Mouse (Mus musculus) forebrain, embryonic 10.5 days (tissue): ENCODE measurements around the gene Gm13287. TPM values are rescaled to one million over a fixed set of nuclear protein-coding genes. Genes with fewer than 3 reads are reported as not detected.
"Not testable (repeated sequence)": the region's sequence is repeated elsewhere in the genome, so short reads cannot be mapped to it uniquely, and the experiment has no call there.

Source experiments
- DNase-seq: peaks from one replicate; pipeline ENCODE4 v3.0.0-alpha.2; 2017; ENCODE audit warnings: low spot score; ENCODE audit errors: extremely low spot score
- H3K27ac ChIP-seq: fragments of 300-500 bp; sonication (generic); 2 replicates; pipeline ENCODE4 v1.5.1; 2016; ENCODE audit warnings: mild to moderate bottlenecking
- H3K27me3 ChIP-seq: fragments of 300-500 bp; sonication (generic); 2 replicates; pipeline ENCODE4 v1.6.1; 2016; ENCODE audit warnings: mild to moderate bottlenecking; ENCODE audit not compliant: poor library complexity, severe bottlenecking
- H3K36me3 ChIP-seq: fragments of 300-500 bp; sonication (generic); replicated peaks from 2 replicates; pipeline ENCODE4 v1.6.1; 2016; ENCODE audit warnings: mild to moderate bottlenecking, moderate library complexity
- H3K4me1 ChIP-seq: fragments of 300-500 bp; sonication (generic); 2 replicates; pipeline ENCODE4 v1.6.1; 2016
- H3K4me3 ChIP-seq: fragments of 300-500 bp; sonication (generic); 2 replicates; pipeline ENCODE4 v1.5.1; 2016; ENCODE audit warnings: mild to moderate bottlenecking, moderate library complexity
- H3K9me3 ChIP-seq: fragments of 300-500 bp; sonication (generic); 2 replicates; pipeline ENCODE4 v1.6.1; 2016; ENCODE audit warnings: mild to moderate bottlenecking, moderate library complexity
- WGBS: fragments of 180-500 bp; shearing (Covaris S2); methylation state at CpG from one replicate; pipeline ENCODE4 v1.1.7; 2016; 5-methylcytosine and 5-hydroxymethylcytosine counted together
- polyA plus RNA-seq: library from polyadenylated mRNA; unstranded; fragments of >200 nt; fragmentation: Nextera tagmentation; extraction: Ambion mirVana; gene quantifications from 2 replicates; pipeline ENCODE4 v1.2.1, GENCODE M21; 2016

Gm13287 gene
- polyA plus RNA-seq: not detected in 2 replicates

DNA sequence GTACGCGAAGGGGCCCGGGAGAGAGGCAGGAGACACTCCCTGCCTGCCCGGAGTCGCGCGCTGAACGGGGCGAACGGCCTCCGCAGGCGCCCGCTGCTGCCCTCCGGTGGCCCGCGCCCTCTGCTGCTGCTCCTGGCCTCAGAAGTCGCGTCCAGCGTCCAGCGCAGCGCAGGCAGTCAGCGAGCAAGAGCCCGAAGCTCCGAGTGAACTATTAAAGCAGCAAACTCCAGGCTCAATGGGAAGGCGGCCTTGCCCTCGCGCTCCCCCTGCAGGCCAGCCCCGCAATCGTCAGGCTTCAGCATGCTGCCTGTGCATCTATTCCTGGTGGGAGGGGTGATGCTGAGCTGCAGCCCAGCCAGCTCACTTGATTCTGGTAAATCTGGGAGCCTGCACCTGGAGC is at the start of gene Gm13287:
Gene Gm13287, plus strand, starts transcription at position 301 of the 400 bp plus-strand sequence.
- peaks cover 17% of the 10 kb centered on the region for H3K27me3 ChIP-seq
- not testable (repeated sequence) for H3K27ac ChIP-seq, DNase-seq, H3K36me3 ChIP-seq, H3K4me1 ChIP-seq, H3K4me3 ChIP-seq, H3K9me3 ChIP-seq
- WGBS: no CpG with 5 or more reads among the region's 29 CpGs

DNA sequence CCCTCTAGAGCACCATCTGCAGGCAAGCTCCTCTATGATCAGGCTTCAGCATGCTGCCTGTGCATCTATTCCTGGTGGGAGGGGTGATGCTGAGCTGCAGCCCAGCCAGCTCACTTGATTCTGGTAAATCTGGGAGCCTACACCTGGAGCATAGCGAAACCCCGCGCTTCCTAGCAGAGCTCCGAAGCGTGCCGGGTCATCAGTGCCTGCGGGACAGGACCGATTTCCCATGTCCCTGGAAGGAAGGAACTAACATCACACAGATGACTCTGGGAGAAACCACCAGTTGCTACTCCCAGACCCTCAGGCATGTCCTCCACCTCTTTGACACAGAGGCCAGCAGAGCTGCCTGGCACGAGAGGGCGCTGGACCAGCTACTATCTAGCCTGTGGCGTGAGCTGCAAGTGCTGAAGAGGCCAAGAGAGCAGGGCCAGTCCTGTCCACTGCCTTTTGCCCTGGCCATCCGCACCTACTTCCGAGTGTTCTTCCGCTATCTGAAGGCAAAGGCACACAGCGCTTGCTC is 48.2 kb upstream of the Gm13287 start, which contains the start of gene Gm13271:
Gene Gm13271, plus strand, starts transcription at position 51 of the 523 bp plus-strand sequence.
- H3K27ac ChIP-seq, H3K4me1 ChIP-seq: not testable (repeated sequence)
- 65% methylated on average over 15 of the region's 15 CpGs for WGBS

DNA sequence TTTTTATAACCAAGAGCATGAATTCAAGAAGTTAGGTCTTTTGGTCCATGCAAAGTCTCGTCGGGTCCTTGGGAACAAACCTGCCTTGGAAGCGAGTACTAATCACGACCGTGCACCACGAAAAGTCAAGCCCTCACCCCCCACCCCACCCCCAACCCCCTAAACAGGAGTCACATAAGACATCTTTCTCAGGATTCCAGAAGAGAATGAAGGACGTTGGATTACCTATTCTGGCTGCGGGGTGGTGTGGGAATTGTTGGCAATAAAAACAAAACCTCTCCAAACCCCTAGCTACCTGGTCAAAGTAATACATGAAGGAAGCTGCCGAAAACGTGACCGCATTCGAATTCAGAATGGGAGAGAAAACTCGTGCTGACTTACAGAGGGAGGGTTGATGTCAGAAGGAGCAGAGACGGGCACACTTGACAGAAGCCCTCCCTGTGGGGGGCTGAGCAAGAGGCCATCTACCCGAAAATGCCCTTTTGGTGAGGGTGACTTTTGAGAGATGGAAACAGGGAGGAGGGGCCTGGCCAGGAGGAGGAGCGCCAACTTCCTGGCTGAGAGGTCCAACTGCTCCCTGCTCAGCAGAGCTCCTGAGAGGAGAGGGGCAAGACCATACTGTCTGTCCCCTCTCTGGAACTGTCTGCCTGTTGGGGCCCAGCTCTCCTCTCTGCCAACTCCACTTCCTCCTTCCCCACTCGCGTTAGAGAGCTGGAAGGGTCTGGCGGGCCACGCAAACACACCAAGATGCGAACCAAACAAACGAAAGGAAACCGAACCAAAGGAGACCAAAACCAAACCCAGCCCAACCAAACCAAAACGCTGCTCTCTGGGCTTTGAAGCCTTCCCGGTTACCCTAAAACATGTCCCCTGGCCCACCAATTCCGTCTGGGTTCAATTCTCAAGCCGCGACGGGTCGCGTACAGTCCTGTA is 46.2 kb upstream of the Gm13287 start:
- WGBS: 14% methylated on average over 29 of the region's 31 CpGs
- H3K9me3 ChIP-seq: not testable (repeated sequence)
- H3K27ac ChIP-seq: peak overlapping the region; percentile 85

More for the DNA sequence above, 48.2 kb upstream of the Gm13287 start, which contains the start of gene Gm13271:
- DNase-seq, H3K36me3 ChIP-seq, H3K4me3 ChIP-seq, H3K27me3 ChIP-seq, H3K9me3 ChIP-seq: not testable (repeated sequence)

DNA sequence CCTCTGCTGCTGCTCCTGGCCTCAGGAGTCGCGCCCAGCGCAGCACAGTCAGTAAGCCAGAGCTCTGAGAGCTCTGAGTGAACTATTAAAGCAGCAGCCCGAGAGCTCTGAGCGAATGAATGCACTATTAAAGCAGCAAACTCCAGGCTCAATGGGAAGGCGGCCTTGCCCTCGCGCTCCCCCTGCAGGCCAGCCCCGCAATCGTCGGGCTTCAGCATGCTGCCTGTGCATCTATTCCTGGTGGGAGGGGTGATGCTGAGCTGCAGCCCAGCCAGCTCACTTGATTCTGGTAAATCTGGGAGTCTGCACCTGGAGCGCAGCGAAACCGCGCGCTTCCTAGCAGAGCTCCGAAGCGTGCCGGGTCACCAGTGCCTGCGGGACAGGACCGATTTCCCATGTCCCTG is 45.4 kb upstream of the Gm13287 start:
- H3K27me3 ChIP-seq, H3K9me3 ChIP-seq, H3K36me3 ChIP-seq, H3K4me1 ChIP-seq: not testable (repeated sequence)
- Histone ChIP-seq H3K4me3 (peak overlapping the region; percentile 62), H3K27ac (peak overlapping the region; percentile 85)
- WGBS: 0% methylated on average over 18 of the region's 21 CpGs
- DNase-seq: peak; percentile 82

More for the DNA sequence above, 46.2 kb upstream of the Gm13287 start:
- not testable (repeated sequence) for H3K27me3 ChIP-seq, H3K36me3 ChIP-seq, H3K4me1 ChIP-seq
- peak overlapping the region; percentile 62 for H3K4me3 ChIP-seq
- DNase-seq: peak; percentile 46

DNA sequence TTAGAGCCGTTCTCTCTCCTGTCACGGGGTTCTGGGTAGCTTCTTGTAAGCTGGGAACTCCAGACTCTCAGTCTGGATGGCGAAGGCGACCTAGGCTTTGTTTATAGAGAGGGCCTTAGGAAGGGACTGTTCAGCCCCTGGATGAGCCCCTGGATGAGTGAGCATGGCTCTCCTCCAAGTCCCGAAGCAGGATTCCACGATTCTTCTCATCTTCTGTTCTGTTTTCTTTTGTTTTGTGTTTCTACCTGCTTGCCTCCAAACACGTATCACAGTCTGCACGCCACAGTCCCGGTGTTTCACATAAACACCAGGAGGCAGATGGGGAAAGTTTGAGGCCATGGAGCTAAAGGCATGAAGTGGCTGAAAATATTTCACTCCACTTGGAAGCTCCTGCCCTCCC is 44.3 kb upstream of the Gm13287 start:
- 88% methylated on average over 9 of the region's 9 CpGs for WGBS
- not testable (repeated sequence) for H3K27ac ChIP-seq, H3K9me3 ChIP-seq, H3K27me3 ChIP-seq, DNase-seq, H3K36me3 ChIP-seq, H3K4me3 ChIP-seq
- peaks cover 10% of the 10 kb centered on the region for H3K4me1 ChIP-seq

DNA sequence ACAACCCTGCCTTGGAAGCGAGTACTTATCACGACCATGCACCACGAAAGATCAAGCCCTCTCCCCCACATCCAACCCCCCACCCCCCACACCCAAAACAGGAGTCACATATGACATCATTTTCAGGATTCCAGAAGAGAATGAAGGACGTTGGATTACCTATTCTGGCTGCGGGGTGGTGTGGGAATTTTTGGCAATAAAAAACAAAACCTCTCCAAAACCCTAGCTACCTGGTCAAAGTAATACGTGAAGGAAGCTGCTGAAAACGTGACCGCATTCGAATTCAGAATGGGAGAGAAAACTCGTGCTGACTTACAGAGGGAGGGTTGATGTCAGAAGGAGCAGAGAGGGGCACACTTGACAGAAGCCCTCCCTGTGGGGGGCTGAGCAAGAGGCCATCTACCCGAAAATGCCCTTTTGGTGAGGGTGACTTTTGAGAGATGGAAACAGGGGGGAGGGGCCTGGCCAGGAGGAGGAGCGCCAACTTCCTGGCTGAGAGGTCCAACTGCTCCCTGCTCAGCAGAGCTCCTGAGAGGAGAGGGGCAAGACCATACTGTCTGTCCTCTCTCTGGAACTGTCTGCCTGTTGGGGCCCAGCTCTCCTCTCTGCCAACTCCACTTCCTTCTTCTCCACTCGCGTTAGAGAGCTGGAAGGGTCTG is 43.3 kb upstream of the Gm13287 start, which contains the start of gene Gm13283:
Gene Gm13283, plus strand, starts transcription at position 510 of the 659 bp plus-strand sequence.
- Histone ChIP-seq H3K27ac (peak within 1 kb of the TSS; percentile 66; the same call in 1 of the 2 replicates), H3K4me1 (peaks cover 10% of the 10 kb centered on the region), H3K4me3 (peak within 1 kb of the TSS; percentile 44)
- WGBS: 27% methylated on average over 11 of the region's 14 CpGs
- H3K27me3 ChIP-seq, H3K9me3 ChIP-seq, DNase-seq, H3K36me3 ChIP-seq: not testable (repeated sequence)

DNA sequence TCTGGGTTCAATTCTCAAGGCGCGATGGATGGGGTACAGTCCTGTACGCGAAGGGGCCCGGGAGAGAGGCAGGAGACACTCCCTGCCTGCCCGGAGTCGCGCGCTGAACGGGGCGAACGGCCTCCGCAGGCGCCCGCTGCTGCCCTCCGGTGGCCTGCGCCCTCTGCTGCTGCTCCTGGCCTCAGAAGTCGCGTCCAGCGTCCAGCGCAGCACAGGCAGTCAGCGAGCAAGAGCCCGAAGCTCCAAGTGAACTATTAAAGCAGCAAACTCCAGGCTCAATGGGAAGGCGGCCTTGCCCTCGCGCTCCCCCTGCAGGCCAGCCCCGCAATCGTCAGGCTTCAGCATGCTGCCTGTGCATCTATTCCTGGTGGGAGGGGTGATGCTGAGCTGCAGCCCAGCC is 42.6 kb upstream of the Gm13287 start:
- H3K27ac ChIP-seq: peak overlapping the region; percentile 66; the same call in 1 of the 2 replicates
- H3K36me3 ChIP-seq, H3K9me3 ChIP-seq, H3K27me3 ChIP-seq: not testable (repeated sequence)
- peaks cover 10% of the 10 kb centered on the region for H3K4me1 ChIP-seq
- under 1% methylated on average over 27 of the region's 28 CpGs for WGBS
- H3K4me3 ChIP-seq: peak overlapping the region; percentile 44
- peak; percentile 64 for DNase-seq

DNA sequence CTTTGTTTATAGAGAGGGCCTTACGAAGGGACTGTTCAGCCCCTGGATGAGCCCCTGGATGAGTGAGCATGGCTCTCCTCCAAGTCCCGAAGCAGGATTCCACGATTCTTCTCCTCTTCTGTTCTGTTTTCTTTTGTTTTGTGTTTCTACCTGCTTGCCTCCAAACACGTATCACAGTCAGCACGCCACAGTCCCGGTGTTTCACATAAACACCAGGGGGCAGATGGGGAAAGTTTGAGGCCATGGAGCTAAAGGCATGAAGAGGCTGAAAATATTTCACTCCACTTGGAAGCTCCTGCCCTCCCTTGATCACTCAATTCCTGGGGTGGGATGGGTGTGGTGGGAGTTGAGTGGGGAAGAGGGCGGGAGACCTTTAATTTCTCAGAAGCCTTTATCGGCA is 41.3 kb upstream of the Gm13287 start:
- not testable (repeated sequence) for H3K4me1 ChIP-seq, H3K36me3 ChIP-seq, H3K27me3 ChIP-seq, DNase-seq, H3K4me3 ChIP-seq, H3K27ac ChIP-seq, H3K9me3 ChIP-seq
- 75% methylated on average over 6 of the region's 8 CpGs for WGBS

DNA sequence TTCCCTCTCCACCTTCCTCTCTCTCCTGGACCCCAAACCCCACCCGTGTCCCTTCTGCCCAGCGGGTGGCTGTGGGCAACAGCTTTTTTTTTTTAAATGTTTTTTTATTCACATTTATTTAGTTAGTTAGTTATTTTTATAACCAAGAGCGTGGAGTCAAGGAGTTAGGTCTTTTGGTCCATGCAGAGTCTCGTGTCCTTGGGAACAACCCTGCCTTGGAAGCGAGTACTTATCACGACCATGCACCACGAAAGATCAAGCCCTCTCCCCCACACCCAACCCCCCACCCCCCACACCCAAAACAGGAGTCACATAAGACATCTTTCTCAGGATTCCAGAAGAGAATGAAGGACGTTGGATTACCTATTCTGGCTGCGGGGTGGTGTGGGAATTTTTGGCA is 40.7 kb upstream of the Gm13287 start:
- WGBS: 54% methylated on average over 9 of the region's 9 CpGs
- not testable (repeated sequence) for H3K27ac ChIP-seq, H3K4me1 ChIP-seq, H3K4me3 ChIP-seq, H3K27me3 ChIP-seq, H3K9me3 ChIP-seq, H3K36me3 ChIP-seq, DNase-seq

DNA sequence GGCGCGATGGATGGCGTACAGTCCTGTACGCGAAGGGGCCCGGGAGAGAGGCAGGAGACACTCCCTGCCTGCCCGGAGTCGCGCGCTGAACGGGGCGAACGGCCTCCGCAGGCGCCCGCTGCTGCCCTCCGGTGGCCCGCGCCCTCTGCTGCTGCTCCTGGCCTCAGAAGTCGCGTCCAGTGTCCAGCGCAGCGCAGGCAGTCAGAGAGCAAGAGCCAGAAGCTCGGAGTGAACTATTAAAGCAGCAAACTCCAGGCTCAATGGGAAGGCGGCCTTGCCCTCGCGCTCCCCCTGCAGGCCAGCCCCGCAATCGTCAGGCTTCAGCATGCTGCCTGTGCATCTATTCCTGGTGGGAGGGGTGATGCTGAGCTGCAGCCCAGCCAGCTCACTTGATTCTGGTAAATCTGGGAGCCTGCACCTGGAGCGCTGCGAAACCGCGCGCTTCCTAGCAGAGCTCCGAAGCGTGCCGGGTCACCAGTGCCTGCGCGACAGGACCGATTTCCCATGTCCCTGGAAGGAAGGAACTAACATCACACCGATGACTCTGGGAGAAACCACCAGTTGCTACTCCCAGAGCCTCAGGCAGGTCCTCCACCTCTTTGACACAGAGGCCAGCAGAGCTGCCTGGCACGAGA is 39.6 kb upstream of the Gm13287 start:
- H3K9me3 ChIP-seq, H3K27me3 ChIP-seq, H3K36me3 ChIP-seq, H3K27ac ChIP-seq, H3K4me1 ChIP-seq: not testable (repeated sequence)
- WGBS: 2% methylated on average over 40 of the region's 42 CpGs
- peak; percentile 63 for DNase-seq
- H3K4me3 ChIP-seq: peak overlapping the region; percentile 45

DNA sequence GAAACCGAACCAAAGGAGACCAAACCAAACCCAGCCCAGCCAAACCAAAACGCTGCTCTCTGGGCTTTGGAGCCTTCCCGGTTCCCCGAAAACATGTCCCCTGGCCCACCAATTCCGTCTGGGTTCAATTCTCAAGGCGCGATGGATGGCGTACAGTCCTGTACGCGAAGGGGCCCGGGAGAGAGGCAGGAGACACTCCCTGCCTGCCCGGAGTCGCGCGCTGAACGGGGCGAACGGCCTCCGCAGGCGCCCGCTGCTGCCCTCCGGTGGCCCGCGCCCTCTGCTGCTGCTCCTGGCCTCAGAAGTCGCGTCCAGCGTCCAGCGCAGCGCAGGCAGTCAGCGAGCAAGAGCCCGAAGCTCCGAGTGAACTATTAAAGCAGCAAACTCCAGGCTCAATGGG is 29.5 kb upstream of the Gm13287 start, which contains the start of gene Gm13290:
Gene Gm13290, plus strand, starts transcription at position 301 of the 400 bp plus-strand sequence.
- not testable (repeated sequence) for H3K9me3 ChIP-seq, H3K27ac ChIP-seq, DNase-seq, H3K4me1 ChIP-seq, H3K36me3 ChIP-seq, H3K4me3 ChIP-seq, H3K27me3 ChIP-seq
- WGBS: no CpG with 5 or more reads among the region's 32 CpGs

DNA sequence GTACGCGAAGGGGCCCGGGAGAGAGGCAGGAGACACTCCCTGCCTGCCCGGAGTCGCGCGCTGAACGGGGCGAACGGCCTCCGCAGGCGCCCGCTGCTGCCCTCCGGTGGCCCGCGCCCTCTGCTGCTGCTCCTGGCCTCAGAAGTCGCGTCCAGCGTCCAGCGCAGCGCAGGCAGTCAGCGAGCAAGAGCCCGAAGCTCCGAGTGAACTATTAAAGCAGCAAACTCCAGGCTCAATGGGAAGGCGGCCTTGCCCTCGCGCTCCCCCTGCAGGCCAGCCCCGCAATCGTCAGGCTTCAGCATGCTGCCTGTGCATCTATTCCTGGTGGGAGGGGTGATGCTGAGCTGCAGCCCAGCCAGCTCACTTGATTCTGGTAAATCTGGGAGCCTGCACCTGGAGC is 26.4 kb upstream of the Gm13287 start, which contains the start of gene Gm13289:
Gene Gm13289, plus strand, starts transcription at position 301 of the 400 bp plus-strand sequence.
- not testable (repeated sequence) for H3K36me3 ChIP-seq, H3K9me3 ChIP-seq, DNase-seq, H3K4me1 ChIP-seq, H3K4me3 ChIP-seq, H3K27ac ChIP-seq, H3K27me3 ChIP-seq
- no CpG with 5 or more reads among the region's 29 CpGs for WGBS
